Mouse (Mus musculus) layer of hippocampus, postnatal 14 days (tissue): ENCODE measurements around the gene Dgkg. TPM values are rescaled to one million over a fixed set of nuclear protein-coding genes. Genes with fewer than 3 reads are reported as not detected.

ENCODE experiments used
- DNase-seq, 2 experiments: peaks; one replicate each; pipeline ENCODE4 v3.0.0; 2021 to 2022; ENCODE audit warnings: low spot score in 2 of 2, mixed read lengths in 1 of 2
- long read RNA-seq, 2 experiments: library from polyadenylated mRNA; stranded (forward); transcript quantifications; one replicate each; pipeline ENCODE4 v2.0.0; 2021
- total RNA-seq, 2 experiments: library from RNA; stranded (reverse); gene quantifications; 2 replicates each; pipeline ENCODE4 v1.2.3; 2021

Gene Dgkg
- total RNA-seq: 100 to 1,000 TPM; 167 to 172 TPM
- long read RNA-seq, experiment 1, transcript Dgkg-201 (24 exons, 2,725 nt): minor isoform, 6 of 115 reads
- long read RNA-seq, experiment 1, transcript Dgkg-202 (25 exons, 3,555 nt): major isoform, 68 of 115 reads
- long read RNA-seq, experiment 1, partial matches to known transcripts: 29 of 115 reads
- long read RNA-seq, experiment 1, other reads (novel, unspliced or antisense): 11 of 115 reads
- long read RNA-seq, experiment 2, transcript Dgkg-202 (25 exons, 3,555 nt): major isoform, 48 of 85 reads
- long read RNA-seq, experiment 2, transcript Dgkg-201 (24 exons, 2,725 nt): minor isoform, 9 of 85 reads
- long read RNA-seq, experiment 2, partial matches to known transcripts: 16 of 85 reads
- long read RNA-seq, experiment 2, other reads (novel, unspliced or antisense): 11 of 85 reads

DNA sequence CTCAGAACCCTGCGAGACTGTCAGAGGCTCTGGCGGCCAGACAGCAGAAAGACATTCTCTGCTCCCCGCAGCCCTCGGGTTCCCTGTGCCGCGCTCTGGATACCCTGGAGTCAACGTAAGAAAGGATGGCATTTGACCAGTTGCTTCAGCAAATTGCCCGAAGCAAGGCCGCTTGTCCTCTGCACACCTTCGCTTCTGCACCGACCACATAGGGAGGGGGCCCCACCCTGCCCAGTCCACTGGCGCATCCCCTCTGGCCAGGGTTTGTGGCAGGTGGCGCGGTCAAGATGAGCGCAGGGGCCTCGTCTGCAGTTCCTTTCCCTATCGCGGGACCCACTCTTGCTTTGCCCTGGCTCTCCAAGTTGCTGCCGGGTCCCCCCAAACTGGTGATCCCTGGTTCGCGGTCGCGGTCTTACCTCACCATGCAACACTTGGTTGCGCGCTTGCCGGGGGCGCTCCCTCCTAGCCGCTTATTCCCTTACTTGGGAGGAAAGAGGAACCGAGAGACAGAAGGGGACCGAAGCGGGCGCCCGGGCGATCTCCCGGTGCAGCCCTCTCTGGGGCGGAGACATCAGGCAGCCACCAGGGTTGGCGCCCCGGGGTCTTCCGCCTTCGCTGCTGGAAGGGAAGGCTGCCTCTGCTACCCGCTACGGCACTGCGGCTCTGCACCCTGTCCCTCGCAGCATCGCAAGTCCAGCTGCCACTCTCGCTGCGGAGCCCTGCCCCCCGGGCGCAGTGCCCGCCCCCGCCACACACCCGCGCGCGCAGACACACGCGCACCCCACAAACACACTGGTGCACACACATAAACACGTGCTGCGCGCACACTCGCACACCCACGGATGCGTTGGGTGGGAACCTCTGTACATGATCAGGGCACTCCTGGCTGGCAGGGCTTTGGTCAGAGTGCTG is at the start of gene Dgkg:
Dgkg (minus strand) TSS at position 689 of the 912 bp plus-strand sequence.
- DNase-seq: peak; percentile 60 to 63

DNA sequence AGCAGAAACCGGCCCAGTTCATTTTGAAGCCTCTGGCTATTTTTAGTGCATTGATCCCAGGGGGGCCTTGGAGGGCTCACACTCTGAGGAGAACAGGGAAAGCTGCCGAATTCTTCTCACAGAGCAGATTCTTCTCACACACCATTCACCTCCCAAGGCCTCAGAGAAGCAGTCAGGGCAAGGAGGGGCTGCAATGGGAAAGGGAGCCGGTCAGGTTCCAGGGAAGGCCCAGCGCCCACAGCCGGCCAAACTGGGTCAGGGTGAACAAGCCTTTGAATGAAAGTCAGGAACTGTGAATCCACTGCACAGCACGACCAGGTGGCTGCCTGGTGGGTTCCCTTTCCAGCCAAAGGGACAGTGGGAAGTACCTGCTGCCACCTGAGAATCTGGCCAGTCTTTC is 47.9 kb upstream of the Dgkg start:
- no peak for DNase-seq

DNA sequence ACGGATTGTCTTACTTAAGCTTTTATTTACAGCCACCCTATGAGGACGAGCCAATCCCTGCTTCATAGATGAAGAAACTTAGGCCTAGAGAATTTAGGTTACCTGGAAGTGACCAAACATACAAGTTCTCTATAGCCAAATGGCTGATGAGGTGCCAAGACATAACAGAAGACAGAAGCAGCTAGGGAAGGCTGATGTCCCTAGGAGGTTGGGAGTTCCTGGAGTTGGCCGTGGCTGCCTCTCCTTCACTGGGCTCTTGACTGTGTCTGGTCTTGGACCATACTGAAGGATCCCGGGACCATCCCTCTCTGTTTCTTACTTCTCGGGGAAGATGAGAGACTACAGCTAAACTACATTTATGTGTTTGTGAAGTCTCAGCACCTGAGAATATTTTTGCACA is 47.1 kb upstream of the Dgkg start:
- DNase-seq: no peak

DNA sequence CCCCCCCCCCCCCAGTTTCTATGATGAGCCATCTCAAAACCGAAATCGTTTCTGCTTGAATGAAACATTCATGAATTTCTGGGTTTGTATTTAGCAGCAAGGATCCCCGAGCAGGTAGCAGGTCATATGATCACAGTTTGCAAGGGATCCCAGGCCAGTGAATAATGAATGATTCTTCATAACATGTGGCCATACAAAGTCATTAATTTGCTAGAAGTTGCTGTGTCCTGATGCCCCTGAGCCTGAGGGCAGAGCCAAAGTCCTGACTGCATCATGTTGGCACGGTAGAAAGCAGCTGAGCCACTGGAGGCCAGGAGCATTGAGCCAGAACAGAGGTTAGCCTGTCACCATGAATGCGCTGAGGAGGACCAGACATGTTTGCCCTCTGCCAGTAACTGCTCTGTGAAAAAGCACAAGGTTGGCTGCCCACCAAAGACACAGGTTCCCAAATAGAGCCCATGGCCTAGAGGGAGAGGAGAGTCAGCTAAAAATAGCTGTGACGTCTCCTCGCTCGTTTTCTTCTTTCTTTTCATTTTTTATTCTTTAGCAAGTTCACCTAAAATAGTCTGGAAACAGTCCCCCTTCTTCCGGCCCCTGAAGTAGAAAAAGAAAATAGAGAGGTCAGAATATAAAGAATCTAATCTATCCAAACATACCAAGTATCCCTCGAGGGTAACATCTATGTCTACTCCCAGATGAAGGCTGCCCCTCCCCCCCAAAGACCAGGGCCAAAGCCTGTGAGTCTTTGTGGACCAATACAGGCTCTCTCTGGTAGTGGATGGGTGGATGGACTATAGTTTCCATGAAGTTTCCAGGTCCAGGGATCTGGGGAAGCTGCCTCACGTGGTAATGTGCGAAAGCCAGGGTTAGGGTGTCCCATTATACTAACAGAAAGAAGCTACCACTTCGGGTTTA is 42.1 kb upstream of the Dgkg start:
- DNase-seq: no peak

DNA sequence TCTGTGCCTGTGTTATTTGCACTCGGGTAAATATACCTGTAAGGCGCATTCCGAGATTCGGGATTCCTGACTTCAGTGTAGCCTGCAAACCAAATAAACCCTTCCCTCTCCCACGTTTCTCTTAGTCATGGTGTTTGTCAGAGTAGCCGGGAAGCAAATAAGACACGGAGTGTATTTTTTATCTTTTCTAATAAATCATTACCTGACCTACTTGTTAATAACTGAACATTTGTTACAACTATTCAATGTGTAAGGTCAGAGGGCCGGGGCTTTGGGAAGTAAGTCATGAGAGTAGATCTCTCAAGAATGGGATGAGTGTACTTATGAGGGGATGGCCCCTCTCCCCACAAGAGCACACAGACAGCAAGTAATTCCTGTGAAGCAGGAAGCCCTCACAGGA is 41.1 kb upstream of the Dgkg start:
- no peak for DNase-seq

DNA sequence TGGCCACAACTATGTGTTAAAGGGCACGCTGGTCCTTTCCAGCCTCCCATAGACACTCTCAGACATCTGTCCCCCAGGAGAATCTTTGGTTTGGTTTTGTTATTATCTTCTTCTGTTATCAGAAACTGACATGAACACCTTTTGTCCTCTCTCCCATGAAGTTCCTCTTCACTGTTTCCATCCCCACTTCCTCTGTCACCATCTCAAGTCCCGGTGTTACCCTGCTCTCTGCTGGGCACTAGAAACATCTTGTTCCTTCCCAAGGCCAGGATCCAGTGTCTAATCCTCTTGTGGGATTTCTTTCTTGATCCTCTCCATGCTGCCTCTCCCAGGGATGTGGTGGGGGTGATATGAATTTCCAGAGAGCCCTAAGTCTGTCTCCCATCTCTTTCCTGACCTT is 32.6 kb upstream of the Dgkg start:
- no peak for DNase-seq

DNA sequence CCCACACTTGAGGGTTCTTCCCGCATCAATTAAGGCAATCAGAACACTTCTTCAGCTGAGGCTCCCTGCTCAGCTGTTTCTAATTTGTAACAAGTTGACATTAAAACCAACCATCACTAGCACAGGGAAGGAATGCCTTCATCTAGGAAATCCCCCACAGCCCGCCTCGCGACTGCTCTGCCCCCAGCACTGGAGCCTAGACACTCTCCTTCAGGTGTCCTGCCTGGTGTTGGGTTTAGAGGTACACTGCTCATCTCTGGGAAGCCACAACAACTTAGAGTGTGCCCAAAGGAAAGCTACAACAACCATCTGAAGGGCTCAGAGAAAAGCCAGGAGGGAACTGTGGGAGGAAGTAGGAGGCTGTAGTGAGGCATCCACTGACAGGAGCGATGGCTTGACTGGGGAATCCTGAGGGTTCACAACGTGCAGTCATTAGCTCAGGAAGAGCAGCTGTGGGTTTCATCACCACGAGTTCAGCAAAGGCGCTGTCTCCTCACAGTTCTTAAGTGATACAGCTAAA is 30.8 kb upstream of the Dgkg start:
- peak; percentile 34 to 45 for DNase-seq

DNA sequence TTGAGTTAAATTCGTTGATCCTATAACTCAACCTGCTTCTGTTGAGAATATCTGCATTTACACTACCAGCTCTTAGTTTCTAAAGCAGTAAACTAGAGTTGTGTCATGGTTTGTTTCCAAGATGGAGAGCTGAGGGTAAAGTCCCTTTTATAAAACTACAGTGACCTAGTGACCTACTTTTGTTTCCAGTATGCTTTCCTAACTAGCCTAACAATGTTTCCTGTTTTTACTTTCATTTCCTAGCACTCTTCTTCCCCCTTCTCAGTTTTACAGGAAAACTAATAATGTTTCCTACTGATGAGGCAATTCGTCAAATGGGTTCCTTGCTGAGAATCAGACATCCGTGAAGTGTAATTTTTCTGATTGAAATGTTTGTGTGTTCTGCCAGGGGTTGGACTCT is 26.6 kb upstream of the Dgkg start:
- no peak for DNase-seq

DNA sequence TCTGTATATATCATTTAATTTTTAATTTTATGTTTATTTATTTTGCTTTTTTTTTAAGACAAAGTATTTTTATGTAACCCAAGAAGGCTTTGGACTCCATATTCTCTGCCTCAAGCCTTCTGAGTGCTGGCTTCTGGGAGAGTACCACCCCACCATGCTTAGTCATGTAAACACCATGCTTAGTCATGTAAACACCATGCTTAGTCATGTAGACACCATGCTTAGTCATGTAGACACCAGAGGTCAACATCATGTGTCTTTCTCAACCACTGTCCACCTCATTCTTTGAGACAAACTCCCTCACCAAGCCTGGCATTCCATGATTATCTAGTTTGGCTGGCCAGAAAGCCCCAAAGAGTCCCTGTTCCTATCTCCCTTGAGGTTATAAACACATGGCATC is 25.7 kb upstream of the Dgkg start:
- no peak for DNase-seq

DNA sequence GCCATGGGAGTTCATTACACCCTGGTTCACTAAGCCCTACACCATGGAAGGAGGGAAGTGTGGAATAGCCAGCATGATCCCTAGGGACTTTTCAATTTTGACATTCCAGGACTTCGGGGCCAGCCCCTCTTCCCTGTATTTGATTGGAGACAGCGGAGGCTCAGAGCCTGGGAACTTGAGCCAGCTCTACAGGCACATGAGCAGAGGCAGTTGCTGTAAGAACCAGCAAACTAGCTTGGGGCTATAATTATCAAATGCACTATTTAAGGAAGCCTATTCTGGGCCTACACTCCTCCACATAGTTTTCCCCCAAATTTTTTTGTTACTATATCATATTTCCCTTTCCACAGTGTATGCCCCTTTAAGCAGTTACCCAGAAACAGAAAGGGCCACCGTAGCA is 22.6 kb upstream of the Dgkg start:
- no peak for DNase-seq

DNA sequence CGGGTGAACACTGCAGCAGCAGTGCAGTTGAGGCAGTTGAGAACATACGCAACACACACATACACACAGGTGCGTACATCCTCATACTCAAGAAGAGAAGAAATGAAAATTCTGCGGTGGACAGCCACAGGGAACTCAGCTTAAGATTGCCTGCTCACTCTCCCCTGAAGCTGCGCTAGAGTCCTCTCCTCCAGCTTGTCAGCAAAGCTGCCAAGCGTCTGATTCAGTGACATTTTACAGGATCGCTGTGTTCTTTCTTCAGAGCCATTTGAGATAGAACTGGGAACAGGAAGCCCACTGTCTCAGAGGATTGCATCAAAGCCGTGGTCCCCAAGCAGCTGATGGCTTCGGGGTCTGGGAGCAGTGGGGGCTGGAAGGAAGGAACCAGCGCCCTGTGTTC is 17.6 kb upstream of the Dgkg start:
- no peak for DNase-seq

DNA sequence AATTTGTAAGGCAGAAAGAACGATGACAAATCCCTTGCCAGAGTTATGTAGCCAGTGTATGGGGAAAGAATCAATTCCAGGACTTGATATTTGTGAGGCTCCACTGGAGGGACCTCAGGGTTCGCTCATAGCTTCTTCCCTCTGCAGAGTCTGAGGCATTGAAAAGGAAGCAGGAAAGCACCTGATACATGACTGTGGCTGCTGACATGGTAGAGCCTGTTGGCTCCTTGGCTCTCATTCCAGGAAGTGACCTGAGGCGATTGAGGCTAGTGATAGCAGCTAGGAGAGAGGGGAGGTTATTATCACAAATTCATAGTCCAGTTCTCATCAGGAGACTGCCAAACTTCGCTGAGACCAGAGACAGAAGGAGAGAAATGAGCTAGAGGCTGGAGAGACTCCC is 17.1 kb upstream of the Dgkg start:
- DNase-seq: no peak

DNA sequence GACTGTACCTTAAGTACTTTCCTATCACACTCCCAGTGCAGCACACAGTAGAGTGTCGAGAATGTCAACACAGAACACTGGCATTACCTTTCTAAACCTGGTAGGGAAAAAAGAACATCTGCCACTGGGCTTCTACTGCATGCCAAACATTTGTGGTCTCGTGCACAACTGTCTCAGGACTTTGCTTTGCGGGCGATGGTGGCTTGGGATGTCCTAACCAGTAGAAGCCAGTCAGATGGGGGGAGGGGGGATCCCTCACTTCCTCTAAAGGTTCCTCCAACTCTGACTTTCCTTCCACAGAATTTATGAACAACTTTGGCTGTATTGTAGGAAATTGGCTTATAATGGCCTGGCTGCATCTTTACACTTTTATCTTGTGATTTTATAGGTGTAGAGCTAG is 7.0 kb upstream of the Dgkg start:
- no peak for DNase-seq

DNA sequence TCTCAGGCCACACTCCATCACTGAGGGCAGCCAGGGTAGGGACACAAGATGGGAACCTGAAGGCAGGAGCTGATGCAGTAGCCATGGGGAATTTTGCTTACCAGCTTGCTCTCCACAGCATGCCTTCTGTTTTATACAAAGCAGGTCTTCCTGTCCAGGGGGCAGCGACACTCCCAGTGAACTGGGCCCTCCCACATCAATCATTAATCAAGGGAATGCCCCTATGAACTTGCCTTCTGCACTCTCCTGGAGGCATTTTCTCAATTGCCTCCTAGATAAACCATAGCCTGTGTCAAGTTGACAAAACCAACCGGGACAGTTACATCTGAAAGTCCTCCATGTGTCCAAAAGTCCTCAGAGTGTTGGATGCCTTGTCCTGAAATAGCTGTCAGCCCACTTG is 6.1 kb upstream of the Dgkg start:
- DNase-seq: no peak

DNA sequence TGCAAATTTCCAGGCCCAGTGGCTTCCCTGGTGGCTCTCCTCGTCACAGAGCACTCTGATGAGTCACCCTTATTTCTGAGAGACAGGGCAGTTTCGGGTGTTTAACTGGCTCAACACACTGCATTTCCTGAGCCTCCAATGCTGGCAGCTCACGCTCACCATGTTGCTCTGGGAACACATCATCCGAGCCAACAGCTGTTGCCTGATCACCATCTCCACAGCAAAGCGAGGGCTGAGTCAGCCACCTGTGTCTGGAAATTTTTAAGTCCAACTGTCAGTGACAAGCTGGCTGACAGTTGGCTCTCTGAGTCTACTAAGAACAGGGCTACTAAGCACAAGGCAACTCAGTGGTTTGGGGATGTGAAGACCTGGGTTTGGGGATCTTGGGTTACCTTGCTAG is 4.1 kb upstream of the Dgkg start:
- DNase-seq: peak in 1 of 2 experiments; percentile 58

DNA sequence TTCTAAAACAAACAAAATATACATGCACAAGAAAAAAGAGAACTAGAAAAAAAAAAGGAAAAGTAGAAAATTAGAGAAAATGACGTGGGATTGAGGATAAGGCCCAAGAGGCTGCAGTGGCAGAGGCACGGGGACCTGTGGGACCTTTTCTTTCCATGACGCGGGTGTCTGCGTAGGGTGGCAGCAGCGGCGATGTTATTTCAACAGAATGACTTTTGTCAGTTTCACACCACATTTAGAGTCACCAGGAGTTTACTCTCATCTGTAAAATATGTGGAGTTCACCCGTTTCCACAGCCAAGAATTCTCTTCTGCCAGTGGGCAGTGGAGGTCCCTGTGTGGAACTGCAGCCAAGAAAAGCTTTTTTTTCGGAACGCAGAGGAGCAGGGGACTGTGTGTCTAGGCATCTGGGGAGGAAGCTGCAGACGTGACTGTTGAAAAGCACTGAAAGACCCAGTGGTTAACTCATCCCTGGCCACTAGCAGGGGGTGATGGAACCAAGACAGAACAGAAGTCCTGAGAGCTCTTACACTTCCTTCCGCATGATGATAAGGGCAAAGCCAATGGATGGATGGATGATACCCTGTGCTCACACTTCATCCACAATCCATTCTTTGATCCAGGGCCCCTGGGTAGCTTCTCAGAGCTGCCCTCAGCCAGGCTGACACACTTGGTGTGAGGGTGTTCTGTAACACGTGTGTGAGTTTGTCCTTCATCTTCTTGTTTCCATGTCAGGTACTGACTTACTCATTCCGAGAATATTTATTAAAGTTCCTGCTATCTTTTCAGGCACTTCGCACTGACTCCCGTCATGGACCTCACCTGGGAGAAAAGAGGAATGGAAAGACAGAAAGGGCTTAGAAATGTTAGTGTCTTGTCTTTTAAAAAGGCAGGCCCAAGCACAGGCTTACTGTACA is 1.1 kb upstream of the Dgkg start:
- DNase-seq: no peak

DNA sequence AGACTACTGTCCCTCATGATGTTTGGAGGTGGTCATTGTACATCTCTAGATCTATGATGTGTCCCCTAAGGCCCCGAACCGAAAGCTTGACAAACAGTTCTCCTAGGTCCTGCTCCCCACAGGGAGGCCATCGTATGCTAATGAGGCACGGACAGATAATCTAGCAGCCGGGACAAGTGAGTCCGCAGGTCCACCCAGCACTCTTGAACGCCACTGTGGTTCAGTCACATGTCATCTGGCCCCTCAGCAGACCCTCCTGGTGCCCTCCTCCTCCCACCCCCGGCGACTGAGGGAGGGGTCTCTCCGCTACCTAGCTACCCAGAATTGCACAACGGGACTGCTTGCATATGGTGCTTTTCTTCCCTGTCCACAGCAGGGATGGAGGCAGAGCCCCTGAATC is 1.2 kb downstream of the Dgkg start:
- DNase-seq: no peak

DNA sequence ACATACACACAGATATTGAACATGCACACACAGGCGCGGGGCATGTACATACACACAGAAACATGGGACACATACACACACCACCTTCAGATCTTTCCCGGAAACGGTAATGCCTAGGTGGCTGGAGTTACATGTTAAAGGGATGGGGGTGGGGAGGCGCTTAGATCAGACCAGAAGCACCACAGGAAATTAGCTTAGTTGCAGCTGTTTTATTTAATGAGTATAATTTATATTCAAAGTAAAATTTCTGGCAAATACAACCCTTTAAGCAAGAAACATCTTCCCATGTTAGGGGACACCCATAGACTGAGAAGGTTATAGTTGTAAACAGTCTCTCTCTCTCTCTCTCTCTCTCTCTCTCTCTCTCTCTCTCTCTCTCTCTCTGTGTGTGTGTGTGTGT is 1.8 kb downstream of the Dgkg start:
- DNase-seq: no peak

DNA sequence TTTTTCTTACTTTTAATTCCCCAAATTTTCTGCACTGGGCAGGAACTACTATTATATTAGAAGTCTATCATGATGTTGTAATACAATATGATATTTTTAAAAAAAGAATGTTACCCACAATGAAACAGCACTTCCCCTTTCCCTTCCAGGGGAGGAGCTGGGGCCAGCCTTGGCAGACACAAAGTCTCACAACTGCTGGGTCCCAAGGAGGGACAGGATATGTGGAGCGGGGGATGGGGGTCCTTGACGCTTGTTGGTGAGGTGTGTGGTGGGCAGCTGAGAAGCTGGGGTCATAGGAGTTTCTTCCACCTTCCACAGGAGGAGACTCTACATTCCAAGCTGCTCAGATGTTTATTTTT is 2.6 kb downstream of the Dgkg start:
- no peak for DNase-seq

DNA sequence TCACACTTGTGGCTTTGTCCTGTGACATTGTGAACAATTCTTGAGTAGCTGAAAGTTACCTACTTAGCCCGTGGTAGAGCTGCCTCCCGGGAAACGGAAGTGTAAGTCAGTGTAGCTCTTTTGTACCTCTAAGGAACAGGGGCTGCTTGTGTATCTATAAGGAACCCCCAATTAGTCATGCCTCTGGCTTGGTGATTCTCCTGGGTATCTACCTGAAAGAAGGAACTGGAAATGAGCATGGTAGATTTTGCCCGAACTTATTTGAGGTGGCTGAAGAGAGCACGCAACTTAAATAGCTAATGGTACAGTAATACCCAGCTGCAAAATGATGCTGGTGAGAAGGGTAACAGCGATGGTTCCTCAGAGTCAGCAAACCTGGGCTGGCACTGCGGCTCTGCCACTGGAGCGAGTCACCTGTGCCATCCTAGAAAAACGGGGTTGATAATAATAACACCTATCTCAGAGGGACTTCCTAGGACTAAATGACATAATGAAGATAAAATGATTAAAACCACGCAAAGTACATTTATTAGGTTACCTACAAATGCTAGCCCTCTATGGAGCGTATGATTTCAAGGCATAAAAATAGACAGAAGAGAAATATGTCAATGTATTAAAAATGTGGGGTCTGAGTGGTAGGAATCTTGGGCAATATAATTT is 3.1 kb downstream of the Dgkg start:
- no peak for DNase-seq
